Mouse (Mus musculus): ENCODE data around the gene Fut2. TPM values are rescaled to one million over a fixed set of nuclear protein-coding genes. Genes with fewer than 3 reads are reported as not detected.

Gene Fut2
- total RNA-seq (2021) = under 1 TPM in 1 of 2 experiments, not detected in 1; 0.11 TPM
- long read RNA-seq, experiment 1 = 0 reads
- long read RNA-seq, experiment 2 = 0 reads

DNA sequence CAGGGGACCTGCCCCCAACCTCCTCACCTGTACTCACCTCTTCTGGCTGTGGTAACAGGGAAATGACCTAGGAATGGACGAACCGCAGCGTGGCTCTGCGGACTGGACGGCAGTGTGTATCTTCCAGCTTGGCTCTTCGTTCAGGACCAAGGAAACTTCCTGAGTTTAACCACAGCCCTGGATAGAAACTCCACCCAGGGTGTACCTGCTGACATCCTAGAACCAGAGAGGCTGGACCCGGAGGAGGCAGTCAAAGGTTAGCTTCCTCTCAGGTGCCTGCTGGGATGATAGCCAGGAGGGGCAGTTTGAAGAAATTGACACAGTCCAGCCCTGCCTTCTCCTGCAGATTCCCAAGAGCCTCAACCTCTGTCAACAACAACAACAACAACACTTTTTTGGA, at the start of gene Fut2:
Gene Fut2, minus strand, starts transcription at position 234 of the 400 bp plus-strand sequence.
- DNase-seq = no peak

- DNase-seq = peak; percentile 98
These were observed 49.0 kb upstream of the Fut2 start, which contains the start of gene Rpl18 for GRCm38 (mm10) chr7:45715090-45715708. Gene Rpl18 (plus strand): TSS chr7:45715457.

- DNase-seq = no peak
These were observed 48.5 kb upstream of the Fut2 start for GRCm38 (mm10) chr7:45714630-45715089.

- DNase-seq = no peak
These were observed 47.8 kb upstream of the Fut2 start for GRCm38 (mm10) chr7:45713881-45714520.

- DNase-seq = peak; percentile 23
These were observed 47.2 kb upstream of the Fut2 start for GRCm38 (mm10) chr7:45713396-45713795.

GRCm38 (mm10) chr7:45712022-45712757, 46.0 kb upstream of the Fut2 start:
- peak; percentile 44 for DNase-seq

DNA sequence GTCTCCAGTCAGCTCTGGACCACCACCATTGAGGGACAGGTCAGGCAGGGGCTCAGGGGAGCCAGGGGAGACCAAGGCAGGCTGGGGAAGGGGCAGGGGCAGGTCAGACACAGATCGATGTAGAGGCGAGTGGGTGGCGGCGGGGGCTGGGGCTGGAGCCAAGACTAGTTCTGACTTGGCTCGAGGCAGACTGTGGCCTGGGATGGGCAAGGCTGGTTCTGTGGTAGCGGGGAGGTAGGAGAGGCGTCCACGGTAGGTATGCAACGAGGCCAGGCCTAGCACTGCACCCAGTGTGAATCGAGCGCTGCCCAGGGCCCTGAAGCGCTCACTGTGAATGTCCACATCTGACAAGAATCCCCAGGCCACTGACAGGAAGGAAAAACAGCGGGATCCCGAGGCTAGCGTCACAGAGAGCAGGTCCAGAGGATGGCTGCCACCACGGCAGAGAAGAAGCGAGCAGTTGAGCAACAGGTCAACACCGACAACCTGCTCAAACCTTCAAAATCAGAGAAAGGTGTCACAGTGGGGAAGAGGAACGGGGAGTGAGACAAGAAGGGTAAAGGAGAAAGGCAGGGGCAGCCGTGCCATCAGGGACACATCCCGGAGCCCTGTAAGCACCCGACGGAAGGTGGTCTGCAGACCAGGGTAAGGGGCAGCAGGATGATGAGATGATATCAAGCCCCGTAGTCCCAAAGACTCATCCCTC, 45.3 kb upstream of the Fut2 start:
- peak; percentile 21 for DNase-seq

GRCm38 (mm10) chr7:45710477-45711191, 44.4 kb upstream of the Fut2 start:
- peak; percentile 18 for DNase-seq

GRCm38 (mm10) chr7:45709677-45710355, 43.6 kb upstream of the Fut2 start:
- DNase-seq = no peak

GRCm38 (mm10) chr7:45709036-45709435, 42.8 kb upstream of the Fut2 start:
- DNase-seq = no peak

GRCm38 (mm10) chr7:45708221-45708761, 42.1 kb upstream of the Fut2 start:
- peak; percentile 45 for DNase-seq

DNA sequence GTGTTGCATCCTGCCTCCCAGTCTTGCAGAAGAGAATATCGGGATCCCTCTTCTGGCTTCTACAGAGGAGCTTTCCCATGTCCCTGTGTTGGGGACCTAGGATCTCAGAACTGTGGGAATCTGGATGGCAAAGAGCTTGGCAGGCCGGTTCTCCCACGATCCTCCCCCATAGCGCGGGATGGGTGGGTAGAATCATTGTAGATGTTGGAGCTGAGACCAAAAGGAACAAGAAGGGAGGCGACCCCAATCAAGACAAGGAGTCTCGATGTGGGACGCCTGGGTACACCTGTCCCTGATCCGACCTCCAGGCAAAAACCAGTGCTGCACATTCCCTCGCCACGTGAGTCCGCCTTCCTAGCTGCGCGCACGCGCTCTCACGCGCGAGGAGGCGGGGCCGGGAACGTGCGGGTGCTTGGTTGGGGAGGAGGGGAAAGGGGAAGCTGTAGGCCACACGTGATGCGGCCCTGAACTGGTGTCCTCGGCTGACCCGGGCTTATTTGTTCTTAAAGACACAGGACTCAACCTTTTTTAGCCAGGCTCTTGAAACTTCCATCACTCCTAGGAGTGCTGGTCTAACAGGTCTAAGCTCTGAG, 41.3 kb upstream of the Fut2 start:
- peak; percentile 97 for DNase-seq

DNA sequence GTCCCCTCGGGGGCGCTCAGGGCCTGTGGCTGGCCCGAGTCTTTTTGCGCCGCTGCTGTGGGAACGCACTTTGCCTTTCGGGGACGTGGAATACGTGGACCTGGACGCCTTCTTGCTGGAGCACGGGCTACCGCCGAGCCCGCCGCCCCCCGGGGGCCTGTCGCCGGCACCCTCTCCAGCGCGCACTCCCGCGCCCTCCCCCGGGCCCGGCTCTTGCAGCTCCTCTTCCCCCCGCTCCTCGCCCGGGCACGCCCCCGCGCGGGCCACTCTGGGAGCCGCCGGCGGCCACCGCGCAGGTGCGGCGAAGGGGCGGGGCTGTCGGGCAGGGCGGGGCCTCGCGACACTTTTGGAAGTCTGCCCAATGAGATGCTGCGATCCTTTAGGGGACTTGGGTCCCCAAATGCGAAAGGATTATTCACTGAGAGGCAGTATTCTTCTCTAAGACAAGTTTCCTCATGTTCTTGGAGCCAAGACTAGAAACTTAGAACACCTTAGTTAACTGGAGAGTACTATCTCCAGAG, 40.6 kb upstream of the Fut2 start:
- peak; percentile 92 for DNase-seq

DNA sequence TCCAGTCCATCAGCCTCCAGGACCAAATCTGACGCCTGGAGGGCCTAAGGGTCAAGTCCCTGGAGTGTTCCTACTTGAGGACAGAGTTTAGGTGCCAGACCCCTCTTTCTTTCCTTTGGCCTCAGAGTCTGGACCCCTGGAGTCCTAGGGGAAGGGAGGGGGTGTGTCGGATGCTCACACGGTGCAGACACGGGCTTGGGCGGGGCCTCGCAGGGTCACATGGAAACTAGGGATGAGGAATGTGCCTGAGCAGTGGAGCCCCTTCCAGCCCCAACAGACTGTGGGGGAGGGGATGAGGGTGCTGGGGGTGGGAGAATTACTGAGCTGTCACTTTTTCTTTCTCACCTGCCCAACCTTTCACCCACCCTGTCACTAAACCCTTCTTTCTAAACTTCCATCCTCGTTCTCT, 39.7 kb upstream of the Fut2 start:
- DNase-seq = peak; percentile 82

DNA sequence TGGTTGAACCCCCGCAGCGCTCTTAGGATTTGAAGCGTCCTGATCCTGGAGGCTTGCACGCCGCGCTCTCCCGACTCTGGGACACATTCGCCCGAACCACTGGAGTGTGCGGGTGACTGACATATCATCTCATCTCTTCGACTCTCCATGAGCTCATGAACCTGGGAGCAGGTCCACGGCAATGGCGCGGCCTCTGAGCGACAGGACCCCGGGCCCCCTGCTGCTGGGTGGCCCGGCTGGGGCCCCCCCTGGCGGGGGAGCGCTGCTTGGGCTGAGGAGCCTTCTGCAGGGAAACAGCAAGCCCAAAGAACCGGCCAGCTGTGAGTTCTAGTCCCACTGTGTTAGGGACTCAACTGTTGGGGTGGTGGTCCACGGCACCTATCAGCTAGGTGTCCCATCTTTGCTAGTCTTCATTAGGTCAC, 39.3 kb upstream of the Fut2 start:
- DNase-seq = peak; percentile 57

GRCm38 (mm10) chr7:45704730-45705442, 38.7 kb upstream of the Fut2 start, which contains the start of gene Dbp:
Gene Dbp (plus strand): TSS chr7:45705088.
- DNase-seq = peak; percentile 95

- peak; percentile 64 for DNase-seq
These were observed 37.9 kb upstream of the Fut2 start for GRCm38 (mm10) chr7:45704046-45704559.

GRCm38 (mm10) chr7:45703521-45704033, 37.4 kb upstream of the Fut2 start:
- peak; percentile 17 for DNase-seq

Data from gastrocnemius, postnatal 10 days (tissue).